Comparison of ENCODE assay signal across 8 mouse cellular contexts in genomic region chr7:141213605-141214235, GRCm38 (mm10). TPM values are rescaled to one million over a fixed set of nuclear protein-coding genes. Genes with fewer than 3 reads are reported as not detected.
DNase-seq lines count a peak whose midpoint lies in the region; ATAC-seq and TF ChIP-seq lines count a peak whose summit lies in the region.

Lmntd2 (minus strand) TSS chr7:141214080.

- no peak for DNase-seq in liver, embryonic 11.5 days (ENCODE audit: low spot score)
- no peak for DNase-seq in liver
- DNase-seq in forebrain, embryonic 11.5 days (ENCODE audit: low spot score), result peak; percentile 40
- no peak for DNase-seq in right cerebral cortex, postnatal 36 days (ENCODE audit: low spot score in 2 of 2)
- no peak for DNase-seq in cerebellum, postnatal 36 days

- 0 out of 2 replicates have a peak, but pooled peaks cover 5% of the 10 kb centered on the region for H3K36me3 ChIP-seq in liver, embryonic 11.5 days (ENCODE audit: control insufficient read depth, insufficient read depth, low read length)
- no peaks in the 10 kb centered on the region for H3K36me3 ChIP-seq in forebrain, embryonic 11.5 days (ENCODE audit: control insufficient read depth, insufficient read depth, low read length)
- peaks cover 19% of the 10 kb centered on the region for H3K36me3 ChIP-seq in limb, embryonic 12.5 days
- H3K36me3 ChIP-seq in small intestine, adult 2 months (ENCODE audit: control insufficient read depth, insufficient read depth, low read length), result peaks cover 13% of the 10 kb centered on the region

- H3K4me1 ChIP-seq in liver, embryonic 11.5 days (replicated peaks; ENCODE audit: control insufficient read depth, insufficient read depth, low read length), result peaks cover 50% of the 10 kb centered on the region
- H3K4me1 ChIP-seq in forebrain, embryonic 11.5 days (replicated peaks; ENCODE audit: control insufficient read depth, insufficient read depth, low read length), result peaks cover 17% of the 10 kb centered on the region
- peaks cover 27% of the 10 kb centered on the region for H3K4me1 ChIP-seq in limb, embryonic 12.5 days (replicated peaks)
- peaks cover 24% of the 10 kb centered on the region for H3K4me1 ChIP-seq in small intestine, adult 2 months (ENCODE audit: control insufficient read depth, insufficient read depth, insufficient read length, low read length)

- no peak for TF ChIP-seq POLR2A in small intestine, adult 2 months (IDR thresholded peaks at IDR 0.05; ENCODE audit: low read depth, low read length)

- peak within 1 kb of the TSS; percentile 64 for H3K4me3 ChIP-seq in liver, embryonic 11.5 days (ENCODE audit: low read depth, low read length)
- H3K4me3 ChIP-seq in forebrain, embryonic 11.5 days (ENCODE audit: low read depth, low read length), result peak within 1 kb of the TSS; percentile 63
- peak within 1 kb of the TSS; percentile 65 for H3K4me3 ChIP-seq in limb, embryonic 12.5 days (replicated peaks)
- peak within 1 kb of the TSS; percentile 71 for H3K4me3 ChIP-seq in small intestine, adult 2 months (ENCODE audit: low read depth, low read length)

- no peaks in the 10 kb centered on the region for H3K9me3 ChIP-seq in liver, embryonic 11.5 days (ENCODE audit: control insufficient read depth, low read length)
- no peaks in the 10 kb centered on the region for H3K9me3 ChIP-seq in forebrain, embryonic 11.5 days (ENCODE audit: control insufficient read depth, low read length)
- no peaks in the 10 kb centered on the region for H3K9me3 ChIP-seq in limb, embryonic 12.5 days

- TF ChIP-seq CTCF in small intestine, adult 2 months (IDR thresholded peaks at IDR 0.05; ENCODE audit: extremely low read depth, insufficient read length, insufficient replicate concordance, low read depth, low read length), result no peak

- peak within 1 kb of the TSS; percentile 78 for H3K4me2 ChIP-seq in liver, embryonic 11.5 days
- peak within 1 kb of the TSS; percentile 73 for H3K4me2 ChIP-seq in forebrain, embryonic 11.5 days (ENCODE audit: low read depth, low read length, severe bottlenecking)
- peak within 1 kb of the TSS; percentile 89 for H3K4me2 ChIP-seq in limb, embryonic 12.5 days

- peak within 1 kb of the TSS; percentile 93 for H3K27ac ChIP-seq in liver, embryonic 11.5 days (ENCODE audit: low read depth, low read length)
- peak within 1 kb of the TSS; percentile 96 for H3K27ac ChIP-seq in forebrain, embryonic 11.5 days (ENCODE audit: low read depth, low read length)
- H3K27ac ChIP-seq in limb, embryonic 12.5 days, result peak within 1 kb of the TSS; percentile 91
- H3K27ac ChIP-seq in small intestine, adult 2 months (ENCODE audit: insufficient read depth, low read depth, low read length), result no peak within 1 kb of the TSS

- no peak for ATAC-seq in liver, embryonic 11.5 days (replicated peaks; ENCODE audit: low FRiP score)
- no peak for ATAC-seq in forebrain, embryonic 11.5 days (replicated peaks; ENCODE audit: low FRiP score)
- ATAC-seq in limb, embryonic 12.5 days (ENCODE audit: insufficient number of reproducible peaks, insufficient read depth, low FRiP score, low TSS enrichment, low read depth), result no peak
- ATAC-seq in cerebellum, adult (ENCODE audit: insufficient number of reproducible peaks, low FRiP score, low TSS enrichment), result no peak

- WGBS in liver, embryonic 11.5 days, result 88% methylated on average over 11 of the region's 11 CpGs
- WGBS in forebrain, embryonic 11.5 days, result 93% methylated on average over 11 of the region's 11 CpGs
- 95% methylated on average over 11 of the region's 11 CpGs for whole genome bisulfite sequencing in limb, embryonic 12.5 days
- 92% methylated on average over 11 of the region's 11 CpGs for WGBS in small intestine, adult 2 months

- peaks cover 8% of the 10 kb centered on the region; the same call in 1 of the 2 replicates for H3K27me3 ChIP-seq in liver, embryonic 11.5 days (replicated peaks; ENCODE audit: control insufficient read depth, insufficient read depth, low read length)
- H3K27me3 ChIP-seq in forebrain, embryonic 11.5 days (ENCODE audit: control insufficient read depth, insufficient read depth, low read length), result no peaks in the 10 kb centered on the region
- H3K27me3 ChIP-seq in limb, embryonic 12.5 days, result no peaks in the 10 kb centered on the region
- H3K27me3 ChIP-seq in small intestine, adult 2 months (ENCODE audit: control insufficient read depth, insufficient read depth, low read length), result no peaks in the 10 kb centered on the region

- peak within 1 kb of the TSS; percentile 77 for H3K9ac ChIP-seq in liver, embryonic 11.5 days (ENCODE audit: low read depth, low read length)
- H3K9ac ChIP-seq in forebrain, embryonic 11.5 days (ENCODE audit: low read length), result peak within 1 kb of the TSS; percentile 78
- H3K9ac ChIP-seq in limb, embryonic 12.5 days (replicated peaks), result peak within 1 kb of the TSS; percentile 74

RNA-seq across cellular contexts. Expression of gene Lmntd2, which starts in this region (rescaled TPM):
- polyA plus RNA-seq in liver, embryonic 11.5 days (2014; fragmentation: Nextera tagmentation; extraction: Ambion mirVana), result 1.8 and 2.6 TPM in 2 replicates
- polyA plus RNA-seq in forebrain, embryonic 11.5 days (2014; fragmentation: Nextera tagmentation; extraction: Ambion mirVana), result 3.3 TPM in 2 replicates
- 4.2 and 5.2 TPM in 2 replicates for polyA plus RNA-seq in limb, embryonic 12.5 days (2016; fragmentation: Nextera tagmentation; extraction: Ambion mirVana)
- polyA plus RNA-seq in small intestine, adult 2 months (2012; rRNA removed), result 4.9 and 8.1 TPM in 2 replicates
